In genomic region chr8:68986425-68986824, GRCm38 (mm10) we compare ENCODE assay signal across 16 mouse cellular contexts.
"Had no signal": no experiment of that assay in that cellular context is flagged by ENCODE, and none has a peak within 500 bp of the region (broad histone marks: within the 10 kb centered on the region; RNA-seq: fewer than 3 reads in every experiment).

No protein-coding gene starts in this region.

- H3K9me3 ChIP-seq: midbrain, embryonic 13.5 days; midbrain, embryonic 15.5 days; neural tube, embryonic 12.5 days; stomach, embryonic 15.5 days had no signal

- H3K9ac ChIP-seq: liver, postnatal 0 days; midbrain, embryonic 13.5 days; midbrain, embryonic 15.5 days; neural tube, embryonic 12.5 days; stomach, embryonic 15.5 days had no signal

- H3K27me3 ChIP-seq: megakaryocyte, embryonic 14.5 days; midbrain, embryonic 13.5 days; midbrain, embryonic 15.5 days; neural tube, embryonic 12.5 days; stomach, embryonic 15.5 days had no signal

- ATAC-seq: liver, postnatal 0 days; midbrain, embryonic 13.5 days; midbrain, embryonic 15.5 days had no signal

- H3K4me1 ChIP-seq: midbrain, embryonic 13.5 days; midbrain, embryonic 15.5 days; neural tube, embryonic 12.5 days; stomach, embryonic 15.5 days had no signal

- H3K36me3 ChIP-seq: midbrain, embryonic 13.5 days; midbrain, embryonic 15.5 days; neural tube, embryonic 12.5 days; stomach, embryonic 15.5 days had no signal

- DNase-seq: liver, postnatal 0 days; lung, adult 2 months; lung, postnatal 10 days; lung, postnatal 36 days; right cerebral cortex, postnatal 14 days; thymus, adult 2 months; thymus, postnatal 25 days; thymus, postnatal 4 days had no signal

- H3K4me3 ChIP-seq: megakaryocyte, embryonic 14.5 days; midbrain, embryonic 13.5 days; midbrain, embryonic 15.5 days; neural tube, embryonic 12.5 days; stomach, embryonic 15.5 days had no signal

- H3K27ac ChIP-seq: macrophage; midbrain, embryonic 13.5 days; midbrain, embryonic 15.5 days; neural tube, embryonic 12.5 days; stomach, embryonic 15.5 days; stomach, postnatal 0 days had no signal

- H3K4me2 ChIP-seq: midbrain, embryonic 11.5 days; midbrain, embryonic 13.5 days; midbrain, embryonic 15.5 days; neural tube, embryonic 12.5 days; stomach, embryonic 15.5 days had no signal
